Mouse (Mus musculus): ENCODE measurements around the gene Cphx3.
"Not testable (repeated sequence)": the region's sequence is repeated elsewhere in the genome, so short reads cannot be mapped to it uniquely, and the experiment has no call there.

GRCm38 (mm10) chr14:26188361-26188760 lies 106.3 kb downstream of the Cphx3 start:
- not testable (repeated sequence) for TF ChIP-seq CTCF (IDR thresholded peaks at IDR 0.05; ENCODE audit: control insufficient read depth, insufficient read depth, insufficient replicate concordance, low read depth, low read length); POLR2A (IDR thresholded peaks at IDR 0.05; ENCODE audit: control insufficient read depth, low read depth, low read length)

All from testis, adult 2 months (tissue).